Mouse (Mus musculus) stomach, embryonic 14.5 days (tissue): ENCODE results near the gene Ralgds. TPM values are rescaled to one million over a fixed set of nuclear protein-coding genes. Genes with fewer than 3 reads are reported as not detected.

Experiments
- ATAC-seq: fragments of 200-750 bp; cut with Nextera tagmentation; 2 replicates; pipeline ENCODE4 v1.8.0; 2017; ENCODE audit warnings: low read depth, moderate TSS enrichment; ENCODE audit not compliant: insufficient number of reproducible peaks, insufficient read depth, low FRiP score
- H3K27ac ChIP-seq: fragments of 300-500 bp; sonication (generic); 2 replicates; pipeline ENCODE4 v1.5.1; 2014; ENCODE audit warnings: mild to moderate bottlenecking, low read length, moderate library complexity, mixed read lengths
- H3K27me3 ChIP-seq: fragments of 300-500 bp; sonication (generic); 2 replicates; pipeline ENCODE4 v1.6.1; 2014; ENCODE audit warnings: low read length, control low read depth, mixed read lengths; ENCODE audit not compliant: control insufficient read depth, insufficient read depth
- H3K36me3 ChIP-seq: fragments of 300-500 bp; sonication (generic); 2 replicates; pipeline ENCODE4 v1.6.1; 2014; ENCODE audit warnings: mild to moderate bottlenecking, control low read depth, low read length, moderate library complexity, mixed read lengths; ENCODE audit not compliant: control insufficient read depth, insufficient read depth
- H3K4me1 ChIP-seq: fragments of 300-500 bp; sonication (generic); 2 replicates; pipeline ENCODE4 v1.6.1; 2014; ENCODE audit warnings: low read length, control low read depth, mixed read lengths; ENCODE audit not compliant: control insufficient read depth, insufficient read depth
- H3K4me2 ChIP-seq: fragments of 300-500 bp; sonication (generic); replicated peaks from 2 replicates; pipeline ENCODE4 v1.6.1; 2014; ENCODE audit warnings: low read depth, low read length, control low read depth
- H3K4me3 ChIP-seq: fragments of 300-500 bp; sonication (generic); 2 replicates; pipeline ENCODE4 v1.5.1; 2014; ENCODE audit warnings: low read depth, low read length, control low read depth
- H3K9ac ChIP-seq: fragments of 300-500 bp; sonication (generic); replicated peaks from 2 replicates; pipeline ENCODE4 v1.6.1; 2014; ENCODE audit warnings: low read depth, mild to moderate bottlenecking, control low read depth, low read length, moderate library complexity, mixed read lengths
- H3K9me3 ChIP-seq: fragments of 300-500 bp; sonication (generic); 2 replicates; pipeline ENCODE4 v1.6.1; 2016; ENCODE audit warnings: low read depth, low read length, control low read depth; ENCODE audit not compliant: control insufficient read depth
- WGBS: fragments of 180-500 bp; shearing (Covaris S2); extraction: QIAGEN DNeasy Blood & Tissue Kit; methylation state at CpG from one replicate; pipeline ENCODE4 v1.1.7; 2014; 5-methylcytosine and 5-hydroxymethylcytosine counted together
- polyA plus RNA-seq: library from polyadenylated mRNA; unstranded; fragments of >200 nt; fragmentation: Nextera tagmentation; extraction: Ambion mirVana; gene quantifications from 2 replicates; pipeline ENCODE4 v1.2.1, GENCODE M21; 2014

Ralgds gene
- polyA plus RNA-seq, 1 experiment from 2014 or later = 38.6 TPM

- no peak overlapping the region for H3K4me3 ChIP-seq
- no peak overlapping the region for H3K9ac ChIP-seq
- no peak overlapping the region for H3K4me2 ChIP-seq
- no peaks in the 10 kb centered on the region for H3K27me3 ChIP-seq
- no peak overlapping the region for H3K27ac ChIP-seq
- peak; percentile 53; the same call in 1 of the 2 replicates for ATAC-seq
- H3K4me1 ChIP-seq = no peaks in the 10 kb centered on the region
- 55% methylated on average over 11 of the region's 11 CpGs for WGBS
- H3K36me3 ChIP-seq = peaks cover 83% of the 10 kb centered on the region
- H3K9me3 ChIP-seq = no peaks in the 10 kb centered on the region
Measured at GRCm38 (mm10) chr2:28547237-28548172, 34.6 kb downstream of the Ralgds start.

- no peak overlapping the region for H3K4me3 ChIP-seq
- no peak overlapping the region for H3K4me2 ChIP-seq
- no peak overlapping the region for H3K9ac ChIP-seq
- H3K27me3 ChIP-seq = no peaks in the 10 kb centered on the region
- no peaks in the 10 kb centered on the region for H3K9me3 ChIP-seq
- no peaks in the 10 kb centered on the region for H3K4me1 ChIP-seq
- no peak overlapping the region for H3K27ac ChIP-seq
- 88% methylated on average over 13 of the region's 13 CpGs for WGBS
- ATAC-seq = no peak
- peaks cover 74% of the 10 kb centered on the region for H3K36me3 ChIP-seq
Measured at GRCm38 (mm10) chr2:28549157-28549556, 36.2 kb downstream of the Ralgds start.

GRCm38 (mm10) chr2:28552301-28552700 is 39.4 kb downstream of the Ralgds start:
- Histone ChIP-seq H3K9ac (no peak overlapping the region), H3K4me2 (no peak overlapping the region), H3K9me3 (no peaks in the 10 kb centered on the region), H3K4me1 (no peaks in the 10 kb centered on the region), H3K27ac (no peak overlapping the region), H3K27me3 (no peaks in the 10 kb centered on the region), H3K4me3 (no peak overlapping the region), H3K36me3 (peaks cover 49% of the 10 kb centered on the region)
- 89% methylated on average over 5 of the region's 5 CpGs for WGBS
- no peak for ATAC-seq

- ATAC-seq = no peak
- no peaks in the 10 kb centered on the region for H3K27me3 ChIP-seq
- H3K4me1 ChIP-seq = no peaks in the 10 kb centered on the region
- no peak overlapping the region for H3K4me3 ChIP-seq
- WGBS = 88% methylated on average over 5 of the region's 5 CpGs
- H3K36me3 ChIP-seq = peaks cover 6% of the 10 kb centered on the region; the same call in 1 of the 2 replicates
- H3K27ac ChIP-seq = no peak overlapping the region
- H3K9ac ChIP-seq = no peak overlapping the region
- H3K4me2 ChIP-seq = no peak overlapping the region
- H3K9me3 ChIP-seq = no peaks in the 10 kb centered on the region
Measured at GRCm38 (mm10) chr2:28557452-28557851, 44.5 kb downstream of the Ralgds start.

- 57% methylated on average over 6 of the region's 6 CpGs for WGBS
- Histone ChIP-seq H3K27ac (no peak within 1 kb of the TSS), H3K36me3 (peaks cover 12% of the 10 kb centered on the region; the same call in 1 of the 2 replicates), H3K27me3 (no peaks in the 10 kb centered on the region), H3K4me1 (no peaks in the 10 kb centered on the region), H3K4me3 (no peak within 1 kb of the TSS), H3K4me2 (no peak within 1 kb of the TSS), H3K9ac (no peak within 1 kb of the TSS), H3K9me3 (no peaks in the 10 kb centered on the region)
- ATAC-seq = no peak
Measured at GRCm38 (mm10) chr2:28563303-28563702, 50.4 kb downstream of the Ralgds start, which contains the start of gene Cel. Gene Cel (minus strand): TSS chr2:28563403.

- Histone ChIP-seq H3K4me2 (no peak overlapping the region), H3K36me3 (peaks cover 18% of the 10 kb centered on the region; the same call in 1 of the 2 replicates), H3K9me3 (no peaks in the 10 kb centered on the region), H3K4me1 (no peaks in the 10 kb centered on the region), H3K4me3 (no peak overlapping the region), H3K27ac (no peak overlapping the region), H3K9ac (no peak overlapping the region), H3K27me3 (no peaks in the 10 kb centered on the region)
- no peak for ATAC-seq
Measured at GRCm38 (mm10) chr2:28563830-28564229, 50.9 kb downstream of the Ralgds start.

- Histone ChIP-seq H3K27ac (no peak overlapping the region), H3K36me3 (peaks cover 18% of the 10 kb centered on the region; the same call in 1 of the 2 replicates), H3K9me3 (no peaks in the 10 kb centered on the region), H3K9ac (no peak overlapping the region), H3K4me2 (no peak overlapping the region), H3K4me3 (no peak overlapping the region), H3K27me3 (no peaks in the 10 kb centered on the region), H3K4me1 (no peaks in the 10 kb centered on the region)
- 95% methylated on average over 4 of the region's 4 CpGs for WGBS
- no peak for ATAC-seq
Measured at GRCm38 (mm10) chr2:28564380-28564779, 51.5 kb downstream of the Ralgds start.

GRCm38 (mm10) chr2:28566545-28566944 is 53.6 kb downstream of the Ralgds start:
- H3K27ac ChIP-seq = no peak overlapping the region
- H3K9me3 ChIP-seq = no peaks in the 10 kb centered on the region
- H3K4me1 ChIP-seq = no peaks in the 10 kb centered on the region
- ATAC-seq = no peak
- WGBS = 78% methylated on average over 5 of the region's 5 CpGs
- H3K4me3 ChIP-seq = no peak overlapping the region
- H3K27me3 ChIP-seq = no peaks in the 10 kb centered on the region
- H3K4me2 ChIP-seq = no peak overlapping the region
- H3K9ac ChIP-seq = no peak overlapping the region
- H3K36me3 ChIP-seq = peaks cover 30% of the 10 kb centered on the region
